ENCODE assay signal across 12 mouse cellular contexts in the genomic region with DNA sequence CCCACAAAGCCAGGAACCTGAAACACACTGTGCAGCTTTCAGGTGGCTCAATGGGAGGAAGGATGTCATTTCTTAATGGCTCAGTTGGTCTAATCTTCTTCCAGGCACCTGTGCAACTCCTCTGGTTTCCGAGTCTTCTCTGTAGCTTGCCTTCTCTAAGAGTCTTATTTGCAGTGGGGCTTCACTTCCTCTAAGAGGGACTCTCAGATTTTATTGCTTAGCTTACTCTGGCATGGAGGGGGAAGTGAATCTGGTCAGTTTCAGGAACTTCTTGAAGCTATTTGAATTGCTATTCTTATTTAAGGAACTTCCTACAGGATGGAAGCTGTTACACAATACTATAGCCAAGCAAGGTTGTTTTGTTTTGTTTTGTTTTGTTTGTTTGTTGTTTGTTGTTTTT.
"Had no signal": no experiment of that assay in that cellular context is flagged by ENCODE, and none has a peak within 500 bp of the region (broad histone marks: within the 10 kb centered on the region; RNA-seq: fewer than 3 reads in every experiment).

No protein-coding gene starts in this region.

- ATAC-seq: intestine, postnatal 0 days; liver, postnatal 0 days; lung, postnatal 0 days; midbrain, embryonic 15.5 days had no signal

- DNase-seq: kidney, adult 2 months; kidney, postnatal 25 days; left cerebral cortex, postnatal 4 days; liver, postnatal 0 days; lung, embryonic 14.5 days; lung, postnatal 36 days; thymus, adult 2 months; thymus, postnatal 14 days; thymus, postnatal 4 days had no signal
